Mouse (Mus musculus) midbrain, embryonic 15.5 days (tissue): ENCODE data around the gene Cnga3. TPM values are rescaled to one million over a fixed set of nuclear protein-coding genes. Genes with fewer than 3 reads are reported as not detected.

Experiments used
- ATAC-seq: fragments of 200-750 bp; cut with Nextera tagmentation; replicated peaks from 2 replicates; pipeline ENCODE4 v1.8.0; 2017; ENCODE audit warnings: moderate TSS enrichment
- H3K27ac ChIP-seq: fragments of 300-500 bp; sonication (generic); 2 replicates; pipeline ENCODE4 v1.5.1; 2015; ENCODE audit warnings: mild to moderate bottlenecking, inconsistent platforms
- H3K27me3 ChIP-seq: fragments of 300-500 bp; sonication (generic); replicated peaks from 2 replicates; pipeline ENCODE4 v1.6.1; 2015; ENCODE audit warnings: inconsistent platforms
- H3K36me3 ChIP-seq: fragments of 300-500 bp; sonication (generic); replicated peaks from 2 replicates; pipeline ENCODE4 v1.6.1; 2015; ENCODE audit warnings: inconsistent platforms
- H3K4me1 ChIP-seq: fragments of 300-500 bp; sonication (generic); 2 replicates; pipeline ENCODE4 v1.6.1; 2015; ENCODE audit warnings: inconsistent platforms
- H3K4me2 ChIP-seq: fragments of 300-500 bp; sonication (generic); 2 replicates; pipeline ENCODE4 v1.6.1; 2015; ENCODE audit warnings: inconsistent platforms, mild to moderate bottlenecking, moderate library complexity
- H3K4me3 ChIP-seq: fragments of 300-500 bp; sonication (generic); 2 replicates; pipeline ENCODE4 v1.5.1; 2015; ENCODE audit warnings: mild to moderate bottlenecking, inconsistent platforms
- H3K9ac ChIP-seq: fragments of 300-500 bp; sonication (generic); 2 replicates; pipeline ENCODE4 v1.6.1; 2015; ENCODE audit warnings: mild to moderate bottlenecking, inconsistent platforms
- H3K9me3 ChIP-seq: fragments of 300-500 bp; sonication (generic); 2 replicates; pipeline ENCODE4 v1.6.1; 2016; ENCODE audit warnings: inconsistent platforms
- WGBS: fragments of 180-500 bp; shearing (Covaris S2); methylation state at CpG from one replicate; pipeline ENCODE4 v1.1.7; 2015; ENCODE audit warnings: mixed read lengths; 5-methylcytosine and 5-hydroxymethylcytosine counted together
- polyA plus RNA-seq: library from polyadenylated mRNA; unstranded; fragments of >200 nt; fragmentation: Nextera tagmentation; extraction: Ambion mirVana; gene quantifications from 2 replicates; pipeline ENCODE4 v1.2.1, GENCODE M21; 2015

The Cnga3 gene
- polyA plus RNA-seq, 1 experiment from 2014 or later, result 0.21 TPM

- Histone ChIP-seq H3K9me3 (no peaks in the 10 kb centered on the region), H3K36me3 (no peaks in the 10 kb centered on the region), H3K9ac (no peak overlapping the region), H3K27me3 (no peaks in the 10 kb centered on the region), H3K4me1 (0 out of 2 replicates have a peak, but pooled peaks cover 6% of the 10 kb centered on the region), H3K4me3 (no peak overlapping the region), H3K27ac (peak overlapping the region; percentile 35), H3K4me2 (peak overlapping the region; percentile 12; the same call in 1 of the 2 replicates)
- ATAC-seq, result peak; percentile 87
- 49% methylated on average over 11 of the region's 11 CpGs for WGBS
These were observed 74.1 kb downstream of the Cnga3 start for GRCm38 (mm10) chr1:37288181-37288935.

GRCm38 (mm10) chr1:37288941-37289340, 74.7 kb downstream of the Cnga3 start:
- ATAC-seq, result no peak
- Histone ChIP-seq H3K4me2 (no peak overlapping the region), H3K9ac (no peak overlapping the region), H3K27me3 (no peaks in the 10 kb centered on the region), H3K27ac (peak overlapping the region; percentile 35; the same call in 1 of the 2 replicates), H3K9me3 (no peaks in the 10 kb centered on the region), H3K36me3 (no peaks in the 10 kb centered on the region), H3K4me3 (no peak overlapping the region), H3K4me1 (0 out of 2 replicates have a peak, but pooled peaks cover 6% of the 10 kb centered on the region)
- WGBS, result 88% methylated on average over 7 of the region's 7 CpGs

- Histone ChIP-seq H3K36me3 (no peaks in the 10 kb centered on the region), H3K9me3 (no peaks in the 10 kb centered on the region), H3K27ac (no peak overlapping the region), H3K9ac (no peak overlapping the region), H3K4me2 (no peak overlapping the region), H3K4me1 (peaks cover 10% of the 10 kb centered on the region), H3K27me3 (no peaks in the 10 kb centered on the region), H3K4me3 (no peak overlapping the region)
- 58% methylated on average over 1 of the region's 1 CpGs for WGBS
- no peak for ATAC-seq
These were observed 82.2 kb downstream of the Cnga3 start for GRCm38 (mm10) chr1:37296414-37296813.

- 84% methylated on average over 2 of the region's 2 CpGs for WGBS
- no peak overlapping the region for H3K4me2 ChIP-seq
- H3K4me1 ChIP-seq, result peaks cover 16% of the 10 kb centered on the region
- no peak overlapping the region for H3K9ac ChIP-seq
- H3K4me3 ChIP-seq, result no peak overlapping the region
- H3K36me3 ChIP-seq, result no peaks in the 10 kb centered on the region
- no peaks in the 10 kb centered on the region for H3K27me3 ChIP-seq
- no peaks in the 10 kb centered on the region for H3K9me3 ChIP-seq
- no peak overlapping the region for H3K27ac ChIP-seq
- ATAC-seq, result no peak
These were observed 84.7 kb downstream of the Cnga3 start for GRCm38 (mm10) chr1:37298904-37299303.

GRCm38 (mm10) chr1:37299540-37300491, 85.6 kb downstream of the Cnga3 start, which contains the start of gene Inpp4a:
Gene Inpp4a (plus strand): TSS chr1:37299865.
- ATAC-seq, result peak; percentile 93
- Histone ChIP-seq H3K4me2 (peak within 1 kb of the TSS; percentile 50), H3K4me1 (peaks cover 16% of the 10 kb centered on the region), H3K9ac (peak within 1 kb of the TSS; percentile 86), H3K9me3 (no peaks in the 10 kb centered on the region), H3K27me3 (no peaks in the 10 kb centered on the region), H3K4me3 (peak within 1 kb of the TSS; percentile 88), H3K36me3 (no peaks in the 10 kb centered on the region), H3K27ac (peak within 1 kb of the TSS; percentile 78)
- under 1% methylated on average over 76 of the region's 77 CpGs for WGBS

GRCm38 (mm10) chr1:37300650-37301049, 86.4 kb downstream of the Cnga3 start:
- H3K9ac ChIP-seq, result peak overlapping the region; percentile 86
- ATAC-seq, result peak; percentile 12; the same call in 1 of the 2 replicates
- H3K27me3 ChIP-seq, result no peaks in the 10 kb centered on the region
- H3K36me3 ChIP-seq, result no peaks in the 10 kb centered on the region
- H3K4me1 ChIP-seq, result peaks cover 18% of the 10 kb centered on the region
- WGBS, result 77% methylated on average over 5 of the region's 5 CpGs
- H3K4me3 ChIP-seq, result peak overlapping the region; percentile 88
- peak overlapping the region; percentile 50 for H3K4me2 ChIP-seq
- peak overlapping the region; percentile 78; the same call in 1 of the 2 replicates for H3K27ac ChIP-seq
- H3K9me3 ChIP-seq, result no peaks in the 10 kb centered on the region

- Histone ChIP-seq H3K9ac (no peak overlapping the region), H3K27ac (no peak overlapping the region), H3K9me3 (no peaks in the 10 kb centered on the region), H3K27me3 (no peaks in the 10 kb centered on the region), H3K4me1 (peaks cover 18% of the 10 kb centered on the region), H3K4me2 (no peak overlapping the region), H3K36me3 (no peaks in the 10 kb centered on the region), H3K4me3 (no peak overlapping the region)
- 81% methylated on average over 3 of the region's 3 CpGs for WGBS
- ATAC-seq, result no peak
These were observed 88.6 kb downstream of the Cnga3 start for GRCm38 (mm10) chr1:37302801-37303200.

- Histone ChIP-seq H3K9ac (no peak overlapping the region), H3K9me3 (no peaks in the 10 kb centered on the region), H3K4me2 (no peak overlapping the region), H3K36me3 (no peaks in the 10 kb centered on the region), H3K4me3 (no peak overlapping the region), H3K27me3 (no peaks in the 10 kb centered on the region), H3K4me1 (peaks cover 15% of the 10 kb centered on the region), H3K27ac (no peak overlapping the region)
- ATAC-seq, result no peak
- WGBS, result 84% methylated on average over 9 of the region's 9 CpGs
These were observed 91.6 kb downstream of the Cnga3 start for GRCm38 (mm10) chr1:37305691-37306287.

GRCm38 (mm10) chr1:37307586-37307985, 93.4 kb downstream of the Cnga3 start:
- H3K9ac ChIP-seq, result no peak overlapping the region
- peaks cover 4% of the 10 kb centered on the region; the same call in 1 of the 2 replicates for H3K4me1 ChIP-seq
- WGBS, result 83% methylated on average over 2 of the region's 2 CpGs
- no peak overlapping the region for H3K27ac ChIP-seq
- no peak overlapping the region for H3K4me2 ChIP-seq
- no peaks in the 10 kb centered on the region for H3K9me3 ChIP-seq
- no peaks in the 10 kb centered on the region for H3K36me3 ChIP-seq
- no peak for ATAC-seq
- H3K4me3 ChIP-seq, result no peak overlapping the region
- no peaks in the 10 kb centered on the region for H3K27me3 ChIP-seq

GRCm38 (mm10) chr1:37308021-37308742, 93.9 kb downstream of the Cnga3 start:
- no peak overlapping the region for H3K4me2 ChIP-seq
- H3K4me1 ChIP-seq, result peaks cover 7% of the 10 kb centered on the region; the same call in 1 of the 2 replicates
- ATAC-seq, result no peak
- H3K9ac ChIP-seq, result no peak overlapping the region
- 86% methylated on average over 8 of the region's 8 CpGs for WGBS
- no peaks in the 10 kb centered on the region for H3K9me3 ChIP-seq
- H3K36me3 ChIP-seq, result no peaks in the 10 kb centered on the region
- no peaks in the 10 kb centered on the region for H3K27me3 ChIP-seq
- no peak overlapping the region for H3K4me3 ChIP-seq
- H3K27ac ChIP-seq, result no peak overlapping the region

- 92% methylated on average over 3 of the region's 3 CpGs for WGBS
- ATAC-seq, result 0 out of 2 replicates have a peak, but pooled peaks have one; percentile 48
These were observed 94.5 kb downstream of the Cnga3 start for GRCm38 (mm10) chr1:37308743-37309100.

More at GRCm38 (mm10) chr1:37308743-37309100, 94.5 kb downstream of the Cnga3 start:
- H3K9ac ChIP-seq, result no peak overlapping the region
- H3K9me3 ChIP-seq, result no peaks in the 10 kb centered on the region
- H3K4me2 ChIP-seq, result no peak overlapping the region
- no peaks in the 10 kb centered on the region for H3K27me3 ChIP-seq
- H3K4me1 ChIP-seq, result peaks cover 7% of the 10 kb centered on the region; the same call in 1 of the 2 replicates
- no peak overlapping the region for H3K27ac ChIP-seq
- no peak overlapping the region for H3K4me3 ChIP-seq
- H3K36me3 ChIP-seq, result no peaks in the 10 kb centered on the region
